Mouse (Mus musculus) gastrocnemius, adult 18-20 months (tissue): Measurements from ENCODE around the gene Rpl15. TPM values are rescaled to one million over a fixed set of nuclear protein-coding genes. Genes with fewer than 3 reads are reported as not detected.
"Not testable (repeated sequence)": the region's sequence is repeated elsewhere in the genome, so short reads cannot be mapped to it uniquely, and the experiment has no call there.

Experiments used
- DNase-seq: peaks from one replicate; pipeline ENCODE4 v3.0.0; 2021; ENCODE audit warnings: low spot score
- long read RNA-seq, 2 experiments: library from polyadenylated mRNA; stranded (forward); transcript quantifications; one replicate each; pipeline ENCODE4 v2.0.0; 2021
- total RNA-seq, 2 experiments: library from RNA; stranded (reverse); gene quantifications; 2 replicates each; pipeline ENCODE4 v1.2.3; 2021

Gene Rpl15
- 100 to 1,000 TPM; 521 to 526 TPM for total RNA-seq
- long read RNA-seq, experiment 1, transcript Rpl15-202 (4 exons, 1,922 nt): major isoform, 118 of 128 reads
- long read RNA-seq, experiment 1, partial matches to known transcripts: 0 of 128 reads
- long read RNA-seq, experiment 1, other reads (novel, unspliced or antisense): 3 of 128 reads
- long read RNA-seq, experiment 2, transcript Rpl15-201 (4 exons, 883 nt): minor isoform, 5 of 112 reads
- long read RNA-seq, experiment 2, transcript Rpl15-202 (4 exons, 1,922 nt): major isoform, 97 of 112 reads
- long read RNA-seq, experiment 2, partial matches to known transcripts: 1 of 112 reads
- long read RNA-seq, experiment 2, other reads (novel, unspliced or antisense): 5 of 112 reads

GRCm38 (mm10) chr14:18270529-18271441, at the start of gene Rpl15, which contains the start of gene Nkiras1:
Gene Rpl15 (minus strand): TSS chr14:18271391.
Gene Nkiras1 (plus strand): TSS chr14:18271136.
- peak; percentile 99 for DNase-seq

- DNase-seq: no peak
These were observed 46.5 kb upstream of the Rpl15 start for GRCm38 (mm10) chr14:18317457-18318411.

GRCm38 (mm10) chr14:18304165-18304564, 33.0 kb upstream of the Rpl15 start:
- no peak for DNase-seq

- peak; percentile 90 for DNase-seq
These were observed 32.1 kb upstream of the Rpl15 start for GRCm38 (mm10) chr14:18303262-18303661.

GRCm38 (mm10) chr14:18302750-18303149, 31.6 kb upstream of the Rpl15 start:
- DNase-seq: no peak

GRCm38 (mm10) chr14:18301591-18301990, 30.4 kb upstream of the Rpl15 start:
- no peak for DNase-seq

GRCm38 (mm10) chr14:18300676-18301075, 29.5 kb upstream of the Rpl15 start:
- DNase-seq: no peak

- DNase-seq: no peak
These were observed 27.7 kb upstream of the Rpl15 start for GRCm38 (mm10) chr14:18298874-18299273.

- no peak for DNase-seq
These were observed 26.2 kb upstream of the Rpl15 start for GRCm38 (mm10) chr14:18297441-18297840.

GRCm38 (mm10) chr14:18292578-18292977, 21.4 kb upstream of the Rpl15 start:
- DNase-seq: no peak

GRCm38 (mm10) chr14:18292111-18292510, 20.9 kb upstream of the Rpl15 start:
- DNase-seq: no peak

GRCm38 (mm10) chr14:18287391-18287790, 16.2 kb upstream of the Rpl15 start:
- DNase-seq: no peak

- DNase-seq: no peak
These were observed 15.2 kb upstream of the Rpl15 start for GRCm38 (mm10) chr14:18286441-18286840.

- DNase-seq: no peak
These were observed 14.3 kb upstream of the Rpl15 start for GRCm38 (mm10) chr14:18285476-18285875.

GRCm38 (mm10) chr14:18284581-18284980, 13.4 kb upstream of the Rpl15 start:
- peak; percentile 41 for DNase-seq

GRCm38 (mm10) chr14:18280375-18280774, 9.2 kb upstream of the Rpl15 start:
- no peak for DNase-seq

GRCm38 (mm10) chr14:18274526-18274925, 3.3 kb upstream of the Rpl15 start:
- DNase-seq: no peak

GRCm38 (mm10) chr14:18271666-18272065, 475 bp upstream of the Rpl15 start:
- no peak for DNase-seq

- DNase-seq: not testable (repeated sequence)
These were observed 1.2 kb downstream of the Rpl15 start for GRCm38 (mm10) chr14:18269947-18270528.

- DNase-seq: no peak
These were observed 7.8 kb downstream of the Rpl15 start for GRCm38 (mm10) chr14:18263427-18263826.

- DNase-seq: no peak
These were observed 10.0 kb downstream of the Rpl15 start for GRCm38 (mm10) chr14:18261203-18261602.
